Mouse (Mus musculus) forebrain, embryonic 16.5 days (tissue): ENCODE measurements at regions not wholly inside any gene's neighbourhood (a gene's known extent, or its start where the extent isn't known, plus 50 kb on each side); places are given as distances from the start of the nearest gene placed in this dataset.
"Not testable (repeated sequence)": the region's sequence is repeated elsewhere in the genome, so short reads cannot be mapped to it uniquely, and the experiment has no call there.

Experiments
- ATAC-seq: fragments of 200-750 bp; cut with Nextera tagmentation; 2 replicates; pipeline ENCODE4 v1.8.0; 2017; ENCODE audit warnings: mild to moderate bottlenecking, moderate library complexity
- H3K27ac ChIP-seq: fragments of 300-500 bp; sonication (generic); 2 replicates; pipeline ENCODE4 v1.5.1; 2014; ENCODE audit warnings: low read length, control low read depth
- H3K27me3 ChIP-seq: fragments of 300-500 bp; sonication (generic); replicated peaks from 2 replicates; pipeline ENCODE4 v1.6.1; 2014; ENCODE audit warnings: low read length; ENCODE audit not compliant: control insufficient read depth, insufficient read depth
- H3K36me3 ChIP-seq: fragments of 300-500 bp; sonication (generic); 2 replicates; pipeline ENCODE4 v1.6.1; 2014; ENCODE audit not compliant: control insufficient read depth, insufficient read depth
- H3K4me1 ChIP-seq: fragments of 300-500 bp; sonication (generic); replicated peaks from 2 replicates; pipeline ENCODE4 v1.6.1; 2014; ENCODE audit warnings: low read length; ENCODE audit not compliant: control insufficient read depth, insufficient read depth
- H3K4me2 ChIP-seq: fragments of 300-500 bp; sonication (generic); 2 replicates; pipeline ENCODE4 v1.6.1; 2014; ENCODE audit warnings: mild to moderate bottlenecking, low read length, control low read depth
- H3K4me3 ChIP-seq: fragments of 300-500 bp; sonication (generic); replicated peaks from 2 replicates; pipeline ENCODE4 v1.5.1; 2014; ENCODE audit warnings: mild to moderate bottlenecking, low read length, control low read depth
- H3K9ac ChIP-seq: fragments of 300-500 bp; sonication (generic); replicated peaks from 2 replicates; pipeline ENCODE4 v1.6.1; 2014; ENCODE audit warnings: low read depth, low read length, control low read depth
- H3K9me3 ChIP-seq: fragments of 300-500 bp; sonication (generic); 2 replicates; pipeline ENCODE4 v1.6.1; 2016; ENCODE audit warnings: low read length; ENCODE audit not compliant: control insufficient read depth
- WGBS: fragments of 180-500 bp; shearing (Covaris S2); extraction: QIAGEN DNeasy Blood & Tissue Kit; methylation state at CpG from one replicate; pipeline ENCODE4 v1.1.7; 2014; 5-methylcytosine and 5-hydroxymethylcytosine counted together

- H3K4me1 ChIP-seq, H3K27ac ChIP-seq, H3K4me3 ChIP-seq, H3K4me2 ChIP-seq, H3K9me3 ChIP-seq, H3K9ac ChIP-seq, H3K27me3 ChIP-seq, H3K36me3 ChIP-seq, ATAC-seq: not testable (repeated sequence)
- WGBS: 86% methylated on average over 2 of the region's 2 CpGs
Observed at GRCm38 (mm10) chr12:119102106-119102505, 135.9 kb upstream of the Abcb5 start.

- Histone ChIP-seq H3K27me3 (no peaks in the 10 kb centered on the region), H3K9me3 (no peaks in the 10 kb centered on the region), H3K9ac (no peak overlapping the region), H3K27ac (no peak overlapping the region), H3K36me3 (no peaks in the 10 kb centered on the region), H3K4me3 (no peak overlapping the region), H3K4me1 (no peaks in the 10 kb centered on the region), H3K4me2 (no peak overlapping the region)
- no peak for ATAC-seq
Observed at GRCm38 (mm10) chr12:119099736-119100135, 133.5 kb upstream of the Abcb5 start.

- no peak overlapping the region for H3K9ac ChIP-seq
- no peak for ATAC-seq
- H3K4me1 ChIP-seq: no peaks in the 10 kb centered on the region
- no peaks in the 10 kb centered on the region for H3K27me3 ChIP-seq
- no peaks in the 10 kb centered on the region for H3K9me3 ChIP-seq
- H3K4me2 ChIP-seq: no peak overlapping the region
- H3K27ac ChIP-seq: no peak overlapping the region
- no peak overlapping the region for H3K4me3 ChIP-seq
- no peaks in the 10 kb centered on the region for H3K36me3 ChIP-seq
- WGBS: 50% methylated on average over 1 of the region's 1 CpGs
Observed at GRCm38 (mm10) chr12:119097814-119098213, 131.6 kb upstream of the Abcb5 start.

GRCm38 (mm10) chr12:119094314-119094713 is 128.1 kb upstream of the Abcb5 start:
- 97% methylated on average over 1 of the region's 1 CpGs for WGBS
- Histone ChIP-seq H3K4me3 (no peak overlapping the region), H3K27ac (no peak overlapping the region), H3K4me2 (no peak overlapping the region), H3K9ac (no peak overlapping the region), H3K4me1 (no peaks in the 10 kb centered on the region), H3K27me3 (no peaks in the 10 kb centered on the region), H3K9me3 (no peaks in the 10 kb centered on the region), H3K36me3 (no peaks in the 10 kb centered on the region)
- no peak for ATAC-seq

- Histone ChIP-seq H3K4me3 (no peak overlapping the region), H3K4me1 (no peaks in the 10 kb centered on the region), H3K27me3 (no peaks in the 10 kb centered on the region), H3K36me3 (no peaks in the 10 kb centered on the region), H3K27ac (no peak overlapping the region), H3K9ac (no peak overlapping the region), H3K4me2 (no peak overlapping the region), H3K9me3 (no peaks in the 10 kb centered on the region)
- no peak for ATAC-seq
- 81% methylated on average over 2 of the region's 2 CpGs for WGBS
Observed at GRCm38 (mm10) chr12:119093402-119093801, 127.2 kb upstream of the Abcb5 start.

- H3K27me3 ChIP-seq: no peaks in the 10 kb centered on the region
- no peak overlapping the region for H3K9ac ChIP-seq
- 96% methylated on average over 2 of the region's 2 CpGs for WGBS
- no peak overlapping the region for H3K4me3 ChIP-seq
- H3K27ac ChIP-seq: no peak overlapping the region
- no peaks in the 10 kb centered on the region for H3K4me1 ChIP-seq
- H3K36me3 ChIP-seq: no peaks in the 10 kb centered on the region
- H3K9me3 ChIP-seq: no peaks in the 10 kb centered on the region
- H3K4me2 ChIP-seq: no peak overlapping the region
- ATAC-seq: no peak
Observed at GRCm38 (mm10) chr12:119089292-119089691, 123.1 kb upstream of the Abcb5 start.

GRCm38 (mm10) chr12:119088666-119089065 is 122.4 kb upstream of the Abcb5 start:
- no peaks in the 10 kb centered on the region for H3K27me3 ChIP-seq
- no peaks in the 10 kb centered on the region for H3K4me1 ChIP-seq
- no peaks in the 10 kb centered on the region for H3K36me3 ChIP-seq
- H3K4me3 ChIP-seq: no peak overlapping the region
- H3K9me3 ChIP-seq: no peaks in the 10 kb centered on the region
- no peak for ATAC-seq
- H3K4me2 ChIP-seq: no peak overlapping the region
- H3K9ac ChIP-seq: no peak overlapping the region
- no peak overlapping the region for H3K27ac ChIP-seq
- 93% methylated on average over 1 of the region's 1 CpGs for WGBS

GRCm38 (mm10) chr12:119084814-119085213 is 118.6 kb upstream of the Abcb5 start:
- no peak overlapping the region for H3K4me2 ChIP-seq
- H3K4me3 ChIP-seq: no peak overlapping the region
- H3K36me3 ChIP-seq: no peaks in the 10 kb centered on the region
- no peak overlapping the region for H3K9ac ChIP-seq
- no peaks in the 10 kb centered on the region for H3K9me3 ChIP-seq
- no peak overlapping the region for H3K27ac ChIP-seq
- H3K27me3 ChIP-seq: no peaks in the 10 kb centered on the region
- no peak for ATAC-seq
- no peaks in the 10 kb centered on the region for H3K4me1 ChIP-seq
- WGBS: 89% methylated on average over 2 of the region's 2 CpGs

GRCm38 (mm10) chr12:119082781-119083180 is 116.6 kb upstream of the Abcb5 start:
- no peak overlapping the region for H3K4me2 ChIP-seq
- no peak overlapping the region for H3K27ac ChIP-seq
- no peak overlapping the region for H3K4me3 ChIP-seq
- ATAC-seq: no peak
- no peak overlapping the region for H3K9ac ChIP-seq
- no peaks in the 10 kb centered on the region for H3K4me1 ChIP-seq
- no peaks in the 10 kb centered on the region for H3K27me3 ChIP-seq
- H3K9me3 ChIP-seq: no peaks in the 10 kb centered on the region
- H3K36me3 ChIP-seq: no peaks in the 10 kb centered on the region

GRCm38 (mm10) chr12:119075825-119076224 is 109.6 kb upstream of the Abcb5 start:
- Histone ChIP-seq H3K4me1 (no peaks in the 10 kb centered on the region), H3K4me3 (no peak overlapping the region), H3K9me3 (no peaks in the 10 kb centered on the region), H3K9ac (no peak overlapping the region), H3K4me2 (no peak overlapping the region), H3K27me3 (no peaks in the 10 kb centered on the region), H3K36me3 (no peaks in the 10 kb centered on the region), H3K27ac (no peak overlapping the region)
- WGBS: 68% methylated on average over 1 of the region's 1 CpGs
- no peak for ATAC-seq
